Mouse (Mus musculus) embryo, embryonic 11 days (tissue): Measurements from ENCODE around the gene Nono.

ENCODE experiments used
- DNase-seq: peaks from one replicate; pipeline ENCODE4 v3.0.0-alpha.2; 2015

The Nono gene

DNA sequence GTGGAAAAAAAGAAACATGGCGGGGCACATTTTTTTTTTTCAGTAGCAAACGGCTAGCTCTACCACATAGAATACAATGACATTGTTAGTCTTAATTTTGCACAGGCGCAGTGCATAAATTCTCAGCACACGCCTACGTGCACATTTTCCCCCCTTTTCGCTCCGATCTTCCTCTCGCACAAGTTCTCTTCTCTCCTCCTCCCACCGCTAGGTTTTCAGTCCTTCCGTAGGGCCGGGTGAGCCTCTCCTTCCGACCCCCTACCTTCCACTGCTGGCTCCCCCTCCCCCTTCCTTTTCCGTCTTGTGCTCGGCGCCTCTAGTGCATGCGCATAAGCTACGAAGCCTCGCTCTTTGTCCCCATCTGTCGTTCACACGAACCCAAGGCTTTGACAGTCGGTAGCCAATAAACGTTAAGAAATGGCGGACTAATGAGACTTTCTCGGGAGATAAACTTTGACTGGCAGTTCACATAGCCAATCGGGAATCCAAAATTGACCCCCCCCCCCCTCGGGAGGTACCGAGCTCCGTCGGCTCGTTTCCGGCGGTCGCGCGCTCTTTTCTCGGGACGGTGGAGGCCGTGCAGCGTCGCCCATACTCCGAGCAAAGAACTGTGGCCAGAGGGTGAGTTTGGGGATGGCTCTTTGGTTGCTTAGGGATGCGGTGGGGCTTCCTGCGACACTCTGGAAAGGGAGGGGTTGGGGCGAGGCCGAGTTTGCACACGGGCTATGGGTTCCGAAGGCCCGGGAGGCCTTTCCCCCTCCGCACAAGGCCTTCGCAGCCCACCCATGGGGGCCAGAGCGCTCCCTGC, at the start of gene Nono:
TSS of gene Nono (plus strand) at position 177 of the 808 bp plus-strand sequence.
- DNase-seq, result peak; percentile 94

DNA sequence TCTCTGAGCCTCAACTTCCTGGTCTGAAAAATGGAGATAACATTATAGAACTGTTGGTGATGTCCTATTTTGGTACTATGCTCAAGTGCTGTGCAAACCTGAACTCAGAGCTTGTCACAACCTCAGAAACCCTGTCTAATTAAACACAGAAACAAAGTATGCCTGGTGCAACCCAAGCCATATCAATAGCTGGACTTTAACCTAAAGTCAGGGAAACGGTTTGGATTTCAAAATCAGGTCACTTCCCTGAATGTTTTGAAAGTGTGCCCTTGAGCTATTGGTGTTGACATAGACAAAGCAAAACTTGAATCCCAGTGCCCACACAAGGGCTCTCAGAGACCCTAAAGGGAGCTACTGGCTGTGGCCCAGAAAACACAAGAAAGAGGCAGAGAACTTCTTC, 49.4 kb upstream of the Nono start:
- DNase-seq, result no peak

DNA sequence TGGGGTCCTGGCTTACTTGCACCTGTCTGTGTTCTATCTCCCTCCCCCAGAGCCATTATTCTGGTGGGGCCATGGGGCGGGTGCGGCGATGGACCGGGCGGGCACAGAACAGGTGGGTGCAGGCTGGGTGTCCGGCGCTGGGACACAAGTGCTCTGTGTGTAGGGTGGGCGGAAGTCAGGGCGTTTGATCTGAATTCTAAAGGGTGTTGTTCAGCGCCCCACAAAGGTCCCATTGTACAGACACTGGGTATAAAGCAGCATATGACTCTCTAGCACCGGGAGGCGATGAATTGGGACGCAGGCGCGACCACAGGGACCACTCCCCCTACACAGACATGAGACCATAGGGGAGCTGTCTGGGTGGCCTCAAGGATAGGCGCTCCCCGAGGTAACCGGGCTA, 45.7 kb upstream of the Nono start:
- DNase-seq, result no peak

DNA sequence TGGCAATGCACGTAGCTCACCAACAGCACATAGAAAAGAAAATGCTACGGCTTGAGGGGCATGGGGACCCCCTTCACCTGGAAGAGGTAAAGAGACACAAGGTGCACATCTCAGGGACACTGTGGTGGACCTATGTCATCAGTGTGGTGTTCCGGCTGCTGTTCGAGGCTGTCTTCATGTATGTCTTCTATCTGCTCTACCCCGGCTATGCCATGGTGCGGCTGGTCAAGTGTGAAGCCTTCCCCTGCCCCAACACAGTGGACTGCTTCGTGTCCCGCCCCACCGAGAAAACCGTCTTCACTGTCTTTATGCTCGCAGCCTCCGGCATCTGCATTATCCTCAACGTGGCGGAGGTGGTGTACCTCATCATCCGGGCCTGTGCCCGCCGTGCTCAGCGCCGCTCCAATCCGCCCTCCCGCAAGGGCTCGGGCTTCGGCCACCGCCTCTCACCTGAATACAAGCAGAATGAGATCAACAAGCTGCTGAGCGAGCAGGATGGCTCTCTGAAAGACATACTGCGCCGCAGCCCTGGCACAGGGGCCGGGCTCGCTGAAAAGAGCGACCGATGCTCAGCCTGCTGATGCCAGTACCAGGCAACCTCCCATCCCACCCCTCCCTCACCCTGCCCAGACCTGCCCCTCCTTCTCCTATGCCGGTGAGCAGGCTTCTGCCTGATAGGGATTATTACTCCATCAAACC, 44.5 kb upstream of the Nono start:
- no peak for DNase-seq

DNA sequence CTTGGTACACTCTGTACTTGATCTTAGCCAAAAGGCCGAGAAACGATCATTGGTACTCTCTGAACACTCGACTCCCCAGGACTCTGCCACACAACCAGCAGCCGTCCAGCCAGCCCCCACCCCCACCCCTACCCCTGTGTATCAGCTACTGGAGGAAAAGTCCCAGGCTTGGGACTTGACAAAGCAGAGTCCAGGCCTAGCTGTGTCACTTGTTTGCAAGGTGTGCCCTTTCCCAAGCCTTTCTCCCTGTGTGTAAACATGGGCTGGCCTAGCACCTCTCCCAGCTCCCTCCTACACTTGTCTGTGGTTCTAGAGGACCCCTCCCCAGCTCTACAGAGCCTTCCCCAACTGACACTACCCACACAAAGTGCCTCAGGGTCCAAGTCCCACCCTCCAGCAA, 42.9 kb upstream of the Nono start:
- DNase-seq, result no peak

DNA sequence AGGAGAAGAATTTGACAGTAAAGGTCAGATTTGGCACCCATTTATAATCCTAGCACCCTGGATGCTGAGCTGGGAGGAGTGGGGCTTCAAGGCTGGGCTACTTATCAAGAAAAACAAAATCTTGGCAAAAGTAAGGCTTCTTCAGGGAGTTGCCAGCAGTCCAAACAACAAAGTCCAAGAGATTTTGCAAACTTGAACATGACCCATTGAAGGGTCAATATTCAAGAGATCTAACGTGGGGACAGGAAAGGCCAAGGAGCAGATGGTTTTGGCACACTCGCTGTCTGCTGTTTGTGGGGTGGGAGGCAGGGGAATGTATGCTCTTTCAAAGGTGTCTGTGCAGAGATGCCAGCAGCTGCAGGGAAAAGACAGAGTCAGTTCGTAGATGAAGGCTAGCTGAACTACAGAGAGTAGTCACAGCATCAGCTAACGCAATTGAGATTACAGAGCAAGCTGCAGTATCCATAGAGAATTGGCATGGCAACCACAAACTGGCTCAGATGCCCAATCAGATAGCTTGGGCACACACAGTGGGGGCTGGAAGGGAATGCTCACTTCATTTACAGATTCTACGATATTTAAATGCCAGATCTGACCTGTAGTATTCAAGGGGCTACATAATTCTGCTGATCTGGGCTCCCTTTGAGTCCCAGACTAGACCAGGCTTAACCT, 40.1 kb upstream of the Nono start:
- DNase-seq, result no peak

DNA sequence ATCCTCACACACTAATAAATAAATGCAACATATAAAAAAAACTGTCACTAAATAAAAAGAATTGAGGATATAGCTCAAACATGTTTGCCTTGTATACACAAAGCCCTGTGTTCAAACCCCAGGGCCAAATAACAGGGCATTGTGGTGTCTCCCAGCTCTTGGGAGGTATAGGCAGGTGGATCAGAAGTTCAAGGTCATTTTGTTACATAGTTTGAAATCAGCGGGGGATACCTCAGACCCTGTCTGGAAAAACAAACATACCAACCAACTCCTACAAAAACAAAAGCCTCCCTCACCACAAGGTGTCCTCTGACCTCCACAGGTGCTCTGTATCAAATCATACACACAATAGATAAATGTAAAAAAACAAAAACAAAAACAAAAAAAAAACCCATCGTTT, 34.8 kb upstream of the Nono start:
- no peak for DNase-seq

DNA sequence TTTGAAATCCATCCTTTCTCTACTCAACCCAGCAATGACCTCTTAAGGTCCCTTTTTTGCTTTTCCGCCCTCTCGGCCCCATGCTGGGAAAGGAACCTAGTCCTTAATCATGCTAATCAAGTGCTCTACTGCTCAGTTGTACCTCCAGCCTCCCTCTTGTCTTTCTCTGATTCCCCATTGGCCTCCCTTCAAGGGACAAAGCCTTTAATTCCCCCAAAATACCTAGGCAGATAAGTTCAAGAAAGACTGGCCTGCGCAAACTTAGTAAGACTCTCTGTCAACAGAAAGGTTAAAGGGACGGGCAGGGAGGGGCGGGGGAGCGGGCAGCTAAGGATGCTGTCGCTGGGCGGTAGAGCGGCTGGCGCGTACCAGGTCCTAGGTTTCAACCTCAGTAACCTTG, 32.7 kb upstream of the Nono start:
- no peak for DNase-seq

DNA sequence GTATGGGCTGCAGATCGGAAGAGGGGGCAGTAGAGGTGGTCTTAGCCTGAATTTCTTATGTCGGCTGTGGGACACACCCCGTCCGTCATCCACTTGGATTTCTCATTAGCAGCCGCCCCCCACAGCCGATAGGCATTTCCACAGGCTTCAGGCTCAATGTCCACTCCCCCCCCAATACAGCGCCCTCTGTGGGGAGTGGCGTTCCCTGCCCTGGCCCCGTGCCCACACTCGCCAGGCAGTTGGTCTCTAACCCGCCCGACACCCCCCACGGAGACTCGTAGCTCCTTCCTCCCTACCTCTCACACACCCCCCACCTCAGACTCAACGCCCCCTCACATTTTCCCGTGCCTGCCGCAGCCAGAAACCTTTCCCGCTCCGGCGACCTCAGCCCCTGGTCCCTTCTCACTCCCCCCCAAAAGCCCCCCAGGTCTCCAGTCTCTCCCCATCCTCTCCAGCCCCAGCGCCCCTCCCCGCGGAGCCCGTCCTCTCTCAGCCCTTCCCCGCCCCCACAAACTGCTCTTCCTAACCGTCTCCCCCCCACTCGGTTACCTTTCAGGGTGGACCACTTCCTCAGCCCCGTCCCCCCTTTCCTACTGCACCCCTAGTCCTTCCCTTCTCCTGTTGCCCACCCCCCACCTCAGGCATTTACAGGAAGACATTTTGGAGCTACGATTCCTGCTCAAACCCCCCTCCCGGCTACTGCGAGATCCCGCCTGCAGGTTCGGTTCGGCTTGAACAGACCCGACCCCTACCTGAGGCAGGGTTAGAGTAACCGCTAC, 10.0 kb upstream of the Nono start:
- peak; percentile 39 for DNase-seq

DNA sequence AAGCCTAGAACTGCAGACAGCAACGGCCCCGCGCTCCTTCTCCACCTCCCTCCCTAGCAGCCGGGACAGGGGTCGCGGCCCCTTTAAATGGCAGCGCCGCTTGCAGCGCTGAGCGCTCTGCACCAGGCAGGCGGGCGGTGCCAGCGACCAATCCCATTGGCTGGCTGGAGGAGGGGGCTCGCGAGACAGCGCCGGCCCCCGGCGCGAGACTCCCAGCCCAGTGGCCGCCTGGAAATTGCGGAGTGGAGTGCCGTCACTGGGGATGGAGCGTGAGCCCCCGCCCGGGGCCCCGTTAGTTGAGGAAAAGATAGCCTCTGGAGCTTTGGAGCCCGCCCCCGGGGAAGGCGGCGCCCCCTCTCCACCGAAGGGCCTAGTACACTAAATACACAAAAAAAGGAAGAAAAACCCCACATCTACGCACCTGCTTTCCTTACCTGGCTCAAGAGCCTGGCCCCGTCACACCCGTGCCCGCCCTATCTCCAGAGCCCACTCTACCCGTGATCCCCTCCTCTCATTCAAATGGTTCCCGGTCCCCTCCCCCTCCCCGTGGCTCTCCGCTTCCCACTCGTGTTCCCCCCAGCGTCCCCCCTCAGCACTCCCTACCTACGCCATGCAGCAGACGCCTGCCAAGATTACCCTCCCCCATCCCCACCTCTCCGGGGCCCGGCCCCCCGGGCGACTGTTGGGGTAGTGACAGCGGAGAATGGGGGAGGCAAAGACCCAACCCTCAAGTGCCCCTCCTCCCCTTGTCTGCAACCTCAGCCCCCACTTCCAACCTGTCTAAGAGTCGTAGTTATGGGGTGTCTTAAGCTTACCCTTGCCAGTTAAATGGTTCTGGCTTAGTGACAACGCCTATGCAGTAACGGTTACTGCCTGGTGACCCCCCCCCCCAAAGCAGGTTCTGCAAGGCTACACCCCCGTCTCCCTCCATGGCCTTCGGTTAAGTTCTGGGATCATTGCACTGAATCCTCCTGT, 9.1 kb upstream of the Nono start:
- peak; percentile 92 for DNase-seq

DNA sequence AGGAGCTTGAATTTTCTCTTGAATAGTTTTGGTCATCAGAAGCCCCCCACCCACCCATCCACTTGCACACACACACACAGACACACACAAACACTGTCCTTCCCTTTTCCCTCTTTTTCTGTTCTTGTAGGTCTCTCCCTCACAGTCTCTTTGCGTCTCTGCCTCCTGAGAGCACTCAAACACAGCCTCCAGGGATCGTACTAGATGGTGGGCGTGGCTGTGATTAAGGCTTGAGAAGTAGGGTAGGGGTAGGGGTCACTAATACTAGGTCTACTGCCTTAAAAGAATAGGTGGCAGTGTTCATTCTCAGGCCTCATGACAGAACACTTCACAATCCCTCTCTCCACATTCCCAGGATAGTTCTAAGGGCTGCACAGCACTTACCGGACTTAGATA, 8.4 kb upstream of the Nono start, which contains the start of gene Zmym3:
TSS of gene Zmym3 (minus strand) at position 150 of the 396 bp plus-strand sequence.
- peak; percentile 25 for DNase-seq

DNA sequence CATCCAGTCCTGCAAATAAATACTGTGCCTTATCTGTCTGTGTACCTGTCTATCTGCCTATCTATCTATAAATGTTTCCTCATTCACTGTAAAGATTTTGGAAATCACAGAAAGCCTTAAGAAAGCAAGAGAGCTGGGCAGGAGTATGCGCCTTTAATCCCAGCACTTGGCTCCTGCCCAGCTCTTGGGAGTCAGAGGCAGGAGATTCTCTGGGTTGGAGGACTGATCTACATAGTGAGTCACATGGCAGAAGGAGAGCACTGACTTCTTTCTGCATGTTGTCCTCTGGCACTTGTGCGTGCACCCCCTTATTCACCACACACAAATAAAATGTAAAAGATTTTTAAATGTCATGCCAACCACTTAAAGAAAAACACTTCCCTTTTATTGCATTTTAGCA, 5.7 kb upstream of the Nono start:
- DNase-seq, result no peak

DNA sequence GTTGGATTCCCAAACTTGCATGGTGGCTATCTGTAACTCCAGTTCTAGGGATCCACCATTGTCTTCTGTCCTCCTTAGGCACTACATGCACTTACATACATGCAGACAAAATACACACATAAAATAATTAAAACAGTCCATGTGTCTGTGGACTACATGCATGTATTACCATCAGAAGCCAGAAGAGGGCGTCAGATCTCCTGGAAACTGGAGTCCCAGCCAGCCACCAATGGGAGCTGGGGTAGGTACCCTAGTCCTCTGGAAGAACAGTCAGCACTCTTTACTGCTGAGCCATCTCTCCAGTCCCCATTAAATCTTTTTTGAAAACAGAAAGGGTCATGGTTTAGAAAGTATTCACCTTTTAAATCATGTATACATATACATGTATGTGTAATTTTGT, 1.3 kb upstream of the Nono start:
- peak; percentile 14 for DNase-seq

DNA sequence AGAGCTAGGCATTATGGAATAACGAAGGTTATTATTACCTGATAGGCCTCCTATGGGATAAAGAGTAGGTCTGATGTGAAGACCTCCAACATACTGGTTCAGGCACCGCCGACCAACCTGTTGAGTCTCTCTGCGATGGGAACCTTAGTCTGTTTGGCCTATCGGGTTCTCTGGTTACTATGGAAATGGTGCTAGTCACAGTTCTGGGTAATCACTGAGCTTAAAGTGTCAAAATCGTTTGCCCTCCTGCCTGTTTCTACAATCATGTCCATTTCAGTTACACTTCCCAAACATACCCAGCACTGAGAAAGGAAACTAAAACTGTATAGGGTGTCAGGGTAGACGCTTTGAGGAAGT, 355 bp upstream of the Nono start:
- DNase-seq, result peak; percentile 34

DNA sequence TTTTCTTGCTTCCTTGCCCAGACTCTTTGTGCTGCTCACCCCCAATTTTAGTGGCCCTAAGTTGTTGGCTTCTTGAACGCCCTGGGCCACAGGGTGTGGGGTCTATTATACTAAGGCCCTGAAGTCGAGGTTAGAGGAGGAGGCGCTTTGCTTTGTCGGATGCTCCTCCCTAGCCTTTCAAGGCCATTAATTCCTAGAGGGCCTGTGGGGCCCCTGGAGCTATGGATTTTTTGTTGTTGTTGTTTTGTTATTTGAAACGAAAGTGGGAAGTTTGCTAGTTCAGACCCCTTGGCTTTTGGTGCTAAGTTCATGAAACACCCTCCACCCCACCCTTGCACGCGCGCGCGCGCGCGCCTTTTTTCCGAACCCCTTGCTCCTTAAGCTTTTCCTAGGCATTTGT, 858 bp downstream of the Nono start:
- peak; percentile 43 for DNase-seq

DNA sequence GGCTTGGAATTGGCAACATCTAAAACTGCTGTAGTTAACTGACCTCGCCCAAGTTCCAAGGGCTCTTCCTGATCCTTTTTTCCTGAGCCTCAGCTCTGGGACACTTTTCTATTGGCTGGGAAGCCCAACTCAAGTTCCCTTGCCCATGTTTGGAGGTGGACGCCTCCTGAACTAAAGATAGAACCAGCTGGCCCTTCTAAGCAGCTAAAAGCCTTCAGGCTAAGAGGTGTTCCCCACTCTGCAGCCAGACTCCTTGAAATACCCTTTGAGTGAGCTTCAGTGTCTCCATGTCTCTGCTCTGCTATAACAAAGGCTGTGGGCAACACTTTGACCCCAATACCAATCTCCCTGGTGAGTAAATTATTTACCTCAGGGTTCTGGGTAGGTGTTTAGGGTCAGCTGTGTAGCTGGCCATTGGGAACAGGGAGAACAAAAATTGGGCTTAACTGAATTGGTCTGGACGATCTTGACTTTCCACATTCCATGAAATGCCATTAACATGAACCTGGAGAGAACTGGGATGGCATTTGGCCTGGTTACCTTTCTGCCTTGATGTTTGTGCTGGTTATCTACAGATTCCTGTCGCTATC, 19.9 kb downstream of the Nono start, which contains the start of gene Itgb1bp2:
TSS of gene Itgb1bp2 (plus strand) at position 203 of the 590 bp plus-strand sequence.
- DNase-seq, result no peak

DNA sequence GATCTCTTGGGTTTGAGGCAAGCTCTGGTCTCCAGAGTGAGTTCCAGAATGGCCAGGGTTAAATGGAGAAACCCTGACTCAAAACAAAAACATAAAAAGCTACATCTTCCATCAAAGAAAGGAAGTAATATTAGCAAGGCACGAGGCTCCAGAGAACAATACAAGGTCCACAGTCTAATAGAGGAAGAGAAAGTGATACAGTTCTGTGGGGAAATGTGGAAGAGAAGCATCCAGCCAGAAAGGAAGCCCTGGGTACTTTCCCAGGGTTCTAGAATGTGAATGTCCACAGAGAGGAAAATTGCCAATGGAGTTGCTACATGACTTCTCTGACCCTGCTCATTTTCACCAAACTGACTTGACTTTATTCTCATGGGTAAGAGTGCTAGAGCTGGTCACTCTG, 22.0 kb downstream of the Nono start:
- no peak for DNase-seq

DNA sequence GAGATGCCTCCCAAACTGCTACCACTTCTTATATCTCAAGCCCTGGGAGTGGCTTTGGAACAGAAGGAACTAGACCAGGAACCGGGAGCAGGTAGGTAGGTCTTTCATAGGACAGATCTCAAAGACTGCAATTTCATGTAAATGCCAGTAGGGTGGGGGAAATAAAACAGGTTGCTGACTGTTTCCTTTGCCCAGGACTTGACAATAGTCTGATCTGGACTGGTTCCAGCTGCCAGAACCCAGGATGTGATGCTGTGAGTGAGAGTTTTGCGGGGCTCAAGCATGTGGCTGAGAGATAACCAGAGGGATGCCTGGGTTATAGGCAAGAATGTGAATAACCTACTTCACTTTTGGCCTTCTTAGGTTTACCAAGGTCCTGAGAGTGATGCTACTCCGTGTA, 22.5 kb downstream of the Nono start:
- no peak for DNase-seq

DNA sequence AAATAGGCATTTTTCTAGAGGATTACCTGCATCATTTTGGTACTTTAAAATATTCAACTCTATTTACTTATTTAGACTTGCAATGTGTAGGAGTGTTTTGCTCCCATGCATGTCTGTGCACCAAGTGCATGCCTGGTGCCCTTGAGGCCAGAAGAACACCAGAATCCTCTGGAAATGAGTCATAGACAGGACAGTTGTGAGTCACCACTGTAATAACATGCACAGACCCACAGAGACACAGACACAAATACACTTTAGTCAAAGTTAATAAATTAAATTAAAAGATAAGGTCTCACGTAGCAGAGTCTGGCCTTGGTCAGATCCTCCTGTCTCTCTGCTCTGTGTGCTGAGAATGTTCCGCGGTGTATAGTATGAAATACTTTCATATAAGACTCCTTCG, 43.1 kb downstream of the Nono start:
- DNase-seq, result no peak

DNA sequence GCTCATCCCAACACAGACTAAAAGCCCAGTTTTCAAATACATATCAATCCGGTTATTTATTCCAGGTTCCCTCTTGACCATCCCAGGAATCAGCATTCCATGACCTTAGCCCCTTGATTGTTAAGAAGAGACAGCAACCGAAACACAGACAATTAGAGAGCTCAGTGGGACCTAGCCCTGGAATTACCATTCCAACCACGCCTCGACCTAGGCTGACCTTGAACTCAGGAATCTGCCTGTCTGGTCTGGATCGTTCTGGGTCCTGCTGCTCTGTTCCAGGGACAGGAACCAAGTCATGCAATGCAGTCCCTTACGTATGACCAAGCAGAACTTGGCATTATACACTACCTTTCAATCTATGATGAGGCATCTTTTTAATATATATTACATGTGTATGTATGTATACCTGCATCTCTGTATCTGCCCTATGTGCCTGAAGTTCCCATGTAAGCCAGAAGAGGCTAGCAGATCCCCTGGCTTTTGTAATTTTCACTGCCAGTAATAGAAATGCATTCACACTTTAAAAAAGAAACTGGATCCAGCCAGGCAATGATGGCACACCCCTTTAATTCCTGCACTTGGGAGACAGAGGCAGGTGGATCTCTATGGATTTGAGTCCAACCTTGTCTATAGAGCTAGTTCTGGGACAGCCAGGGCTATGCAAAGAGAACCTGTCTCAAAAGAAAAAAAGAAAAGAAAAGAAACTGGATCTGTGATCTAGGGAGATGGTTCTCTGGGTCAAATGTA, 52.7 kb downstream of the Nono start:
- no peak for DNase-seq
